Mouse (Mus musculus) embryo, embryonic 11 days (tissue): Measurements from ENCODE around the gene Pax6.

Experiments
- DNase-seq: peaks from one replicate; pipeline ENCODE4 v3.0.0-alpha.2; 2015

Pax6 gene

DNA sequence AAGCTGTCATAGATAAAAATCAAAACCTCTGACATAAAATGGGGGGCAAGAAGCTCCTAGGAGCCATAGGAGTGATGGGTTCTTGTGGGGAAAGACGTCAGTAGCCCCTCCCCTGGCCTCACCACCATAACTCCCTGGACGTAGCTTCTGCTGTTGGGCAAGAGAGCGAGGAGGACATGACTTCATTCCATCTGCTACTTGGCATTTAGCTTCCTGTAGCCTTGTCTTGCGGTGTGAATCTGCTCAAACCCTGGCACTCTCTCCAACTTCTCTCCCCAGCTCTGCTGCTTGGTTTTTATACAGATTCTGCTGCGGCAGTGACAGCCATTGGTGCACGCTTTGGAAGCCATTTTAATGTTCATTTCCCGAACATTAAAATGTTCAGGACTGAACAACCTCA lies 78.2 kb downstream of the Pax6 start:
- no peak for DNase-seq
